Mouse (Mus musculus) bone marrow, adult 2 months (tissue): ENCODE measurements at regions not wholly inside any gene's neighbourhood (a gene's known extent, or its start where the extent isn't known, plus 50 kb on each side); places are given as distances from the start of the nearest gene placed in this dataset.

Experiments
- H3K27ac ChIP-seq: fragments of 200-500 bp; 2 replicates; pipeline ENCODE4 v1.5.1; 2012; ENCODE audit warnings: low read depth, mild to moderate bottlenecking, control low read depth, inconsistent platforms, low read length; ENCODE audit not compliant: control insufficient read depth, poor library complexity, insufficient read depth
- H3K4me1 ChIP-seq: fragments of 200-500 bp; 2 replicates; pipeline ENCODE4 v1.6.1; 2011; ENCODE audit warnings: low read length; ENCODE audit not compliant: control insufficient read depth, insufficient read depth
- H3K4me3 ChIP-seq: fragments of 200-500 bp; replicated peaks from 2 replicates; pipeline ENCODE3; 2011; ENCODE audit warnings: mild to moderate bottlenecking, low read depth, low read length, control low read depth; ENCODE audit not compliant: control insufficient read depth
- CTCF ChIP-seq: fragments of 200-500 bp; IDR thresholded peaks from 2 replicates; pipeline ENCODE4 v1.5.1; 2011; ENCODE audit warnings: low read length, control low read depth; ENCODE audit not compliant: control insufficient read depth, insufficient read depth
- POLR2A ChIP-seq: fragments of 200-500 bp; IDR thresholded peaks from 2 replicates; pipeline ENCODE4 v1.6.1; 2011; ENCODE audit warnings: low read depth, mild to moderate bottlenecking, control low read depth, low read length, borderline replicate concordance; ENCODE audit not compliant: control insufficient read depth
- WGBS: fragments of 180-500 bp; shearing (Covaris S2); methylation state at CpG from one replicate; pipeline ENCODE4 v1.1.7; 2018; 5-methylcytosine and 5-hydroxymethylcytosine counted together

GRCm38 (mm10) chr11:44348308-44348707 is 51.6 kb upstream of the Il12b start:
- TF ChIP-seq CTCF (no peak), POLR2A (no peak)
- Histone ChIP-seq H3K4me1 (peaks cover 1% of the 10 kb centered on the region; the same call in 1 of the 2 replicates), H3K4me3 (no peak overlapping the region), H3K27ac (no peak overlapping the region)
- WGBS: 72% methylated on average over 3 of the region's 3 CpGs

GRCm38 (mm10) chr11:44349546-44349945 is 50.3 kb upstream of the Il12b start:
- no peak overlapping the region for H3K27ac ChIP-seq
- TF ChIP-seq POLR2A: no peak
- peaks cover 1% of the 10 kb centered on the region; the same call in 1 of the 2 replicates for H3K4me1 ChIP-seq
- no peak overlapping the region for H3K4me3 ChIP-seq
- WGBS: 44% methylated on average over 8 of the region's 8 CpGs
